Mouse (Mus musculus) G1E (cell line): Measurements from ENCODE around the gene Chd9.

Source experiments
- CTCF ChIP-seq: IDR thresholded peaks from 2 replicates; pipeline ENCODE4 v1.5.1; 2012; ENCODE audit warnings: low read depth, low read length, inconsistent platforms, mixed read lengths
- GATA1 ChIP-seq: IDR thresholded peaks from 2 replicates; pipeline ENCODE4 v1.6.1; 2012; ENCODE audit warnings: borderline replicate concordance, low read length, inconsistent platforms, mixed read lengths

DNA sequence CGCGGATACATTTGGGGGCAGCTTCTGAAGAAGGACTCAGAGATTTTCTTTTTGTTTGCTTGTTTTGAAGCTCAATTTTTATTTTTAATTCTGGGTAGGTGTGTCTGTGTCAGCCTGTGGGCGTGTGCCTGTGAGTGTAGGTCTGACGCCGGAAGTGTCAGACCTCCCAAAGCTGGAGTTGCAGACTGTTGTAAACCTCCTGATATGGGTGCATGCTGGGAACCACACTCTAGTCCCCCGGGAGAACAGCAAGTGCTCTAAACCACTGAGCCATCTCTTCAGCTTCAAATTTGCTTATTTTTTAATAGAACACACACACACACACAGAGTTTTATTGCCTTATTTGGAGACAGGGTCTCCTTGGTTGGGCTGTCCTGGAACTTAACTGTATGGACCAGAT is 15.0 kb downstream of the Chd9 start:
- TF ChIP-seq CTCF (no peak), GATA1 (no peak)
